Mouse (Mus musculus): ENCODE data around the gene Pold3. TPM values are rescaled to one million over a fixed set of nuclear protein-coding genes. Genes with fewer than 3 reads are reported as not detected.

Pold3 gene
- total RNA-seq, 2 experiments from 2014 or later: 33.4 to 38.0 TPM

Other genes with a start within 250 kb of the Pold3 start
- 10 to 100 TPM; 45.6 to 47.4 TPM for gene Rnf169, start 141.1 kb downstream of the Pold3 start, total RNA-seq (2021)
- under 1 TPM in 1 of 2 experiments, not detected in 1; 0.37 TPM for gene Chrdl2, start 115.4 kb downstream of the Pold3 start, total RNA-seq (2021)
- 1 to 10 TPM; 4.7 to 5.4 TPM for gene Lipt2, start 37.7 kb upstream of the Pold3 start, total RNA-seq (2021)
- under 1 TPM in 1 of 2 experiments, not detected in 1; 0.37 TPM for gene Kcne3, start 54.9 kb upstream of the Pold3 start, total RNA-seq (2021)
- gene Pgm2l1, start 105.8 kb upstream of the Pold3 start, total RNA-seq (2021): 100 to 1,000 TPM; 250 to 271 TPM
- 1 to 10 TPM; 5.0 to 6.4 TPM for gene P4ha3, start 164.0 kb upstream of the Pold3 start, total RNA-seq (2021)